Mouse (Mus musculus) liver, embryonic 12.5 days (tissue): Measurements from ENCODE around the gene Sipa1l1. TPM values are rescaled to one million over a fixed set of nuclear protein-coding genes. Genes with fewer than 3 reads are reported as not detected.

Experiments used
- ATAC-seq: fragments of 200-750 bp; cut with Nextera tagmentation; 2 replicates; pipeline ENCODE4 v1.8.0; 2017; ENCODE audit warnings: moderate number of reproducible peaks, mild to moderate bottlenecking, moderate library complexity
- H3K27ac ChIP-seq: fragments of 300-500 bp; sonication (generic); 2 replicates; pipeline ENCODE4 v1.5.1; 2016; ENCODE audit warnings: mild to moderate bottlenecking
- H3K27me3 ChIP-seq: fragments of 300-500 bp; sonication (generic); replicated peaks from 2 replicates; pipeline ENCODE4 v1.6.1; 2016; ENCODE audit warnings: mild to moderate bottlenecking, moderate library complexity
- H3K36me3 ChIP-seq: fragments of 300-500 bp; sonication (generic); 2 replicates; pipeline ENCODE4 v1.6.1; 2016; ENCODE audit warnings: mild to moderate bottlenecking, moderate library complexity
- H3K4me1 ChIP-seq: fragments of 300-500 bp; sonication (generic); 2 replicates; pipeline ENCODE4 v1.6.1; 2016
- H3K4me2 ChIP-seq: fragments of 300-500 bp; sonication (generic); 2 replicates; pipeline ENCODE4 v1.6.1; 2016; ENCODE audit warnings: mild to moderate bottlenecking, moderate library complexity
- H3K4me3 ChIP-seq: fragments of 300-500 bp; sonication (generic); 2 replicates; pipeline ENCODE4 v1.5.1; 2016; ENCODE audit warnings: mild to moderate bottlenecking, moderate library complexity
- H3K9ac ChIP-seq: fragments of 300-500 bp; sonication (generic); 2 replicates; pipeline ENCODE4 v1.6.1; 2016; ENCODE audit warnings: mild to moderate bottlenecking, moderate library complexity
- H3K9me3 ChIP-seq: fragments of 300-500 bp; sonication (generic); replicated peaks from 2 replicates; pipeline ENCODE4 v1.6.1; 2016; ENCODE audit warnings: mild to moderate bottlenecking, moderate library complexity
- WGBS: fragments of 180-500 bp; shearing (Covaris S2); methylation state at CpG from one replicate; pipeline ENCODE4 v1.1.7; 2016; ENCODE audit not compliant: insufficient replicate concordance; 5-methylcytosine and 5-hydroxymethylcytosine counted together
- polyA plus RNA-seq: library from polyadenylated mRNA; unstranded; fragments of >200 nt; fragmentation: Nextera tagmentation; extraction: Ambion mirVana; gene quantifications from 2 replicates; pipeline ENCODE4 v1.2.1, GENCODE M21; 2016

Gene Sipa1l1
- polyA plus RNA-seq, 1 experiment from 2014 or later, result 10.6 TPM

DNA sequence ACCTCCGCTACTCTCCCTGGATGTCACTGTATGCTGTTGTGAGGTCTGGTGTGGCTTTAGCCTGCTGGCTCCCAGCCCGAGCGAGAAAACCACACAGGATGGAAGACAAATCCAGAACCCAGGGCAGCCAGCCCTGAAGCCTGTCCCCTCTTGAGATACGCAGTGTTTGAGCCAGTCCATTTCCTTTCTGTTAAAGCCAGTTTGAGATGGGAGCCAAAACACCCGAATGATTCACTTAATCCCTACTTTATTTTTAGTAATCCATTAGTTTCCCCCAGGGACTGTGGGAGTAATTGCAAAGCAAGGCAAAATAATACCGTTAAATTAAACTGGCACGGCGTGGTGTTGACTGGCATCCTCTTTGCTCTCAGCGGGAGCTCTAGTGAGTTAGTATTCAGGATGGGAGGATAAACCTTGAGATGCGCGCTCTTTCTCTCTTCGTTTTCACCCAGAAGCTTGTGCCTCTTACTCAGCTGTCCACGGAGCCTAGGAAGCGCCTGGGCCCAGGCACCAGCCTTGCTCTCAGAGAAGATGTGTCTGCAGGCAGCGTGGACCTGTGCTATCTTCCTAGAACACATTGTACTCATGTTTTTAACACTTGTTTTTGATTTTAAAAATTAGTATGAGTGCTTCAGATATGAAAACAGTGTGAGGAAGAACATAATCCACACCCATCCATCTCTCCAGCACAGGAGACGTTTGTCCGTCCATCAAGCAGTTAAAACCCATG, 143.1 kb downstream of the Sipa1l1 start:
- no peaks in the 10 kb centered on the region for H3K36me3 ChIP-seq
- no peak overlapping the region for H3K9ac ChIP-seq
- no peaks in the 10 kb centered on the region for H3K9me3 ChIP-seq
- peaks cover 5% of the 10 kb centered on the region; the same call in 1 of the 2 replicates for H3K4me1 ChIP-seq
- H3K4me2 ChIP-seq, result no peak overlapping the region
- no peaks in the 10 kb centered on the region for H3K27me3 ChIP-seq
- no peak for ATAC-seq
- H3K4me3 ChIP-seq, result no peak overlapping the region
- H3K27ac ChIP-seq, result no peak overlapping the region
- WGBS, result 69% methylated on average over 17 of the region's 17 CpGs

DNA sequence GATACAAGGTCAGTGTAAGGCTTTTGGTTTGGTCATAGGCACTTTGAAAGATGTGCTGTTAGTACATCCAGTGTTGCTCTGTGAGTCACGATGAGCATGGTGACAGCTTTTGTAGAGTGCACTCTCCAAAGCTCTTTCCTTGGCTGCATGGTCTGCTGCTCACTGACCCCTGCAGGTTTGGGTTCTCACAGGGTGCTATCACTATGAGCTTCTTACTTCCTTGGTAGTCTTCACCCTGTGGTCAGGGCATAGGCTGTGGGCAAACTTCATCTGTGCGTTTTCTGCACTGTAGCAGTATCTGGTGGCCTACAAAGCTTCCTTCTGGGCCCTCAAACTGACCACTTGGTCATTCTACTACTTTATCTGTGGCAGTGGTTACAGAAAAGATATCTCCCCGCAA, 144.0 kb downstream of the Sipa1l1 start:
- Histone ChIP-seq H3K9ac (no peak overlapping the region), H3K36me3 (no peaks in the 10 kb centered on the region), H3K9me3 (no peaks in the 10 kb centered on the region), H3K4me1 (peaks cover 5% of the 10 kb centered on the region; the same call in 1 of the 2 replicates), H3K27ac (no peak overlapping the region), H3K27me3 (no peaks in the 10 kb centered on the region), H3K4me3 (no peak overlapping the region), H3K4me2 (no peak overlapping the region)
- WGBS, result 65% methylated on average over 3 of the region's 3 CpGs
- no peak for ATAC-seq

- Histone ChIP-seq H3K4me2 (no peak overlapping the region), H3K27ac (no peak overlapping the region), H3K9me3 (no peaks in the 10 kb centered on the region), H3K36me3 (no peaks in the 10 kb centered on the region), H3K9ac (no peak overlapping the region), H3K4me3 (no peak overlapping the region), H3K27me3 (no peaks in the 10 kb centered on the region), H3K4me1 (no peaks in the 10 kb centered on the region)
- no peak for ATAC-seq
- WGBS, result 67% methylated on average over 7 of the region's 7 CpGs
Measured at GRCm38 (mm10) chr12:82319436-82320131, 150.5 kb downstream of the Sipa1l1 start.

- 41% methylated on average over 3 of the region's 3 CpGs for WGBS
- Histone ChIP-seq H3K4me1 (no peaks in the 10 kb centered on the region), H3K27me3 (no peaks in the 10 kb centered on the region), H3K4me2 (no peak overlapping the region), H3K36me3 (no peaks in the 10 kb centered on the region), H3K9me3 (no peaks in the 10 kb centered on the region), H3K9ac (no peak overlapping the region), H3K27ac (no peak overlapping the region), H3K4me3 (no peak overlapping the region)
- no peak for ATAC-seq
Measured at GRCm38 (mm10) chr12:82320204-82320603, 151.1 kb downstream of the Sipa1l1 start.

DNA sequence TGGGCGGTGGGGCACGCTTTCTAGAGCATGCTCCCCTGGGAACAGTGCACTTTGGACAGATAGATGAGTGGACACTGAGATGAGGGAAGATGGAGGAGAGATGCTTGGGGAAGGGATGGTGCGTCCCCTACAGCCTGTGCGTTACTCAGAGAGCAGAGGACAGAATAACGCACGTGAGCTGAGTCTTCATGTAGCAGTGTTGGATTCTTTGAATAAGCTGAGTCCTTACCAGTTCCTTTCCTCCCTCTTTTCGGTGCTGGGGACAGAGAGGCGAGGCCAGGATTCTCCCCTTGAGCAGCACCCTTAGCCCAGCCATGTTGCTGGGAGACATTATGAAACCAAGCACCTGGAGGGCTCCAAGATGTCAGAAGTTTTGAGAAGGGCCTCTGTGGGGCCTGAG, 152.3 kb downstream of the Sipa1l1 start:
- Histone ChIP-seq H3K4me1 (no peaks in the 10 kb centered on the region), H3K36me3 (no peaks in the 10 kb centered on the region), H3K27me3 (no peaks in the 10 kb centered on the region), H3K27ac (no peak overlapping the region), H3K4me3 (no peak overlapping the region), H3K4me2 (no peak overlapping the region), H3K9me3 (no peaks in the 10 kb centered on the region), H3K9ac (no peak overlapping the region)
- ATAC-seq, result no peak
- 76% methylated on average over 8 of the region's 8 CpGs for WGBS

GRCm38 (mm10) chr12:82321855-82322254, 152.7 kb downstream of the Sipa1l1 start:
- Histone ChIP-seq H3K27me3 (no peaks in the 10 kb centered on the region), H3K36me3 (no peaks in the 10 kb centered on the region), H3K4me3 (no peak overlapping the region), H3K9me3 (no peaks in the 10 kb centered on the region), H3K4me2 (no peak overlapping the region), H3K4me1 (no peaks in the 10 kb centered on the region), H3K9ac (no peak overlapping the region), H3K27ac (no peak overlapping the region)
- ATAC-seq, result no peak
- 88% methylated on average over 2 of the region's 2 CpGs for WGBS

- Histone ChIP-seq H3K9ac (no peak overlapping the region), H3K4me3 (no peak overlapping the region), H3K4me1 (no peaks in the 10 kb centered on the region), H3K27me3 (no peaks in the 10 kb centered on the region), H3K27ac (no peak overlapping the region), H3K9me3 (no peaks in the 10 kb centered on the region), H3K36me3 (no peaks in the 10 kb centered on the region), H3K4me2 (no peak overlapping the region)
- 63% methylated on average over 7 of the region's 7 CpGs for WGBS
- no peak for ATAC-seq
Measured at GRCm38 (mm10) chr12:82322759-82323451, 153.8 kb downstream of the Sipa1l1 start.

GRCm38 (mm10) chr12:82324621-82325020, 155.5 kb downstream of the Sipa1l1 start:
- 73% methylated on average over 5 of the region's 5 CpGs for WGBS
- Histone ChIP-seq H3K9me3 (no peaks in the 10 kb centered on the region), H3K27ac (no peak overlapping the region), H3K36me3 (no peaks in the 10 kb centered on the region), H3K4me1 (no peaks in the 10 kb centered on the region), H3K9ac (no peak overlapping the region), H3K4me2 (no peak overlapping the region), H3K4me3 (no peak overlapping the region), H3K27me3 (no peaks in the 10 kb centered on the region)
- ATAC-seq, result no peak

GRCm38 (mm10) chr12:82325502-82325901, 156.4 kb downstream of the Sipa1l1 start:
- H3K9me3 ChIP-seq, result no peaks in the 10 kb centered on the region
- H3K4me1 ChIP-seq, result no peaks in the 10 kb centered on the region
- H3K36me3 ChIP-seq, result no peaks in the 10 kb centered on the region
- no peaks in the 10 kb centered on the region for H3K27me3 ChIP-seq
- no peak overlapping the region for H3K27ac ChIP-seq
- no peak overlapping the region for H3K9ac ChIP-seq
- ATAC-seq, result no peak
- H3K4me2 ChIP-seq, result no peak overlapping the region
- WGBS, result 76% methylated on average over 3 of the region's 3 CpGs
- H3K4me3 ChIP-seq, result no peak overlapping the region

DNA sequence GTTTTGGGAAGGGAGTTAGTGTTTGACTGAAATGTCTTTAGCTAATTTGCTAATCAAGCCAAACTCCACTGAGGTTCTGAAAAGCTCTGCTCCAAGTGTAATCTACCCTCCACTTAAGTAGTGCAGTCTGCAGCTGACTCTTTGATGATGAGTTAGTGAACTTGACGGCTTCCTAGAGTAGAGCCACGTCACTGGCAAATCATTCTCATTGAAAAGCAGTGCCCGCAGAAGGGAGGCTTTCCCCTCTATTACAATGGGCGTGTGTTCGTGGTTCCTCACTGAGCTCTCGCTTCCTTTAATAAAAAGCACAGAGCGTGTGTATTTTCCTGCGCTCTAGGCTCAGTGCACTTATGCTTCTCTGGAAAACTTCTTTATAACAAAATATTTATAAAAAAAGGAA, 157.3 kb downstream of the Sipa1l1 start:
- WGBS, result 71% methylated on average over 8 of the region's 8 CpGs

DNA sequence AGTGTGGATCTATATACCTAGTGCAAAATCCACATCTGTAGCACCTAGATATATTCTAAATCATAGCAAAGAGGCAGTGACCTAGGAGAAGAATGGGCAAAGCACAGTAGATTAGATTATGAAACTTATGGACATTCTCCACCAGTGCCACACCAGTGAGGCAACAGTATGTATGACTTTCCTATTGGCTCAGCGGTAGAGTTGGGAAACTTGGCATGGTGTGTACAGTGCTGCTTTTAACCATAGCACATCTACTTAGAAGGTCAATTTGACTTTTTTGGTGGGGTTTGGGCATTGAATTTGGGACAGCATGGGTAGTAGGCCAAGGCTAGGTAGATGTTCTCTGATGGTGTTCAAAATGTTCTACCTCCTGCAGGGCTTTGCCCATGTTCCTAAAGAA, 159.0 kb downstream of the Sipa1l1 start:
- Histone ChIP-seq H3K9me3 (no peaks in the 10 kb centered on the region), H3K36me3 (no peaks in the 10 kb centered on the region), H3K4me3 (no peak overlapping the region), H3K9ac (no peak overlapping the region), H3K27me3 (no peaks in the 10 kb centered on the region), H3K4me2 (no peak overlapping the region), H3K27ac (no peak overlapping the region), H3K4me1 (no peaks in the 10 kb centered on the region)
- ATAC-seq, result no peak
- WGBS, result 91% methylated on average over 1 of the region's 1 CpGs

More for the DNA sequence above, 157.3 kb downstream of the Sipa1l1 start:
- no peak overlapping the region for H3K4me3 ChIP-seq
- H3K9me3 ChIP-seq, result no peaks in the 10 kb centered on the region
- H3K4me2 ChIP-seq, result no peak overlapping the region
- H3K27me3 ChIP-seq, result no peaks in the 10 kb centered on the region
- H3K36me3 ChIP-seq, result no peaks in the 10 kb centered on the region
- H3K9ac ChIP-seq, result no peak overlapping the region
- H3K27ac ChIP-seq, result no peak overlapping the region
- H3K4me1 ChIP-seq, result no peaks in the 10 kb centered on the region
- no peak for ATAC-seq
